Mouse (Mus musculus): ENCODE data around the gene Plxna2.

DNA sequence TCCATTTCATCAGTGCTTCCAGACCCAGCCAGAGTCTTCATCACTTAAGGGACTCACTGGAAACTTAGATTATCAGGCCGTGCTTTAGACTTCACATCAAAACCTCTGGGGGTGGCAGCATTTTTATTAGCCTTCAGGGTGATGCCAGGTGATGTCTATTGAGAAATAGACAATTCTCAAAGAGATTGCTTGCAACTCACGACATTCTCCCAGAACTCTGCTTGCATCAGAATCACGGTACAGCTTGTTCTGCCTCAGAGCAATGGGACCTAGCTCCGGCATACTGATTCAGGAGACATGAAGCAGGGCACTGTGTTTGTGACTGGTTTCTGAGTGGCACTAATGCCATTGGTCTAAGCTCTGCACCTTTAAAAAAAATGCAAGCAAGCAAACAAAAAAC, 218.7 kb downstream of the Plxna2 start:
- no peak for TF ChIP-seq CTCF (IDR thresholded peaks at IDR 0.05; ENCODE audit: extremely low read depth, insufficient read depth, low read length)
- TF ChIP-seq POLR2A (IDR thresholded peaks at IDR 0.05; ENCODE audit: extremely low read depth, insufficient read depth, low read length), result no peak

Data from cortical plate, adult 2 months (tissue).